Mouse (Mus musculus) neural tube, embryonic 13.5 days (tissue): ENCODE data around the gene Gbf1. TPM values are rescaled to one million over a fixed set of nuclear protein-coding genes. Genes with fewer than 3 reads are reported as not detected.
A peak's percentile ranks its signal among the peaks of the same experiment; 100 is the strongest.

Experiments used
- ATAC-seq: fragments of 200-750 bp; cut with Nextera tagmentation; 2 replicates; pipeline ENCODE4 v1.8.0; 2017; ENCODE audit warnings: low read depth, mild to moderate bottlenecking, moderate TSS enrichment, moderate library complexity
- H3K27ac ChIP-seq: fragments of 300-500 bp; sonication (generic); replicated peaks from 2 replicates; pipeline ENCODE4 v1.5.1; 2015; ENCODE audit warnings: moderate library complexity, mild to moderate bottlenecking, inconsistent platforms
- H3K27me3 ChIP-seq: fragments of 300-500 bp; sonication (generic); 2 replicates; pipeline ENCODE4 v1.6.1; 2015; ENCODE audit warnings: mild to moderate bottlenecking, inconsistent platforms
- H3K36me3 ChIP-seq: fragments of 300-500 bp; sonication (generic); 2 replicates; pipeline ENCODE4 v1.6.1; 2015; ENCODE audit warnings: mild to moderate bottlenecking, inconsistent platforms
- H3K4me1 ChIP-seq: fragments of 300-500 bp; sonication (generic); replicated peaks from 2 replicates; pipeline ENCODE4 v1.6.1; 2015; ENCODE audit warnings: inconsistent platforms
- H3K4me2 ChIP-seq: fragments of 300-500 bp; sonication (generic); 2 replicates; pipeline ENCODE4 v1.6.1; 2015; ENCODE audit warnings: inconsistent platforms, mild to moderate bottlenecking, moderate library complexity
- H3K4me3 ChIP-seq: fragments of 300-500 bp; sonication (generic); 2 replicates; pipeline ENCODE4 v1.5.1; 2015; ENCODE audit warnings: mild to moderate bottlenecking, inconsistent platforms
- H3K9ac ChIP-seq: fragments of 300-500 bp; sonication (generic); 2 replicates; pipeline ENCODE4 v1.6.1; 2015; ENCODE audit warnings: moderate library complexity, mild to moderate bottlenecking, inconsistent platforms
- H3K9me3 ChIP-seq: fragments of 300-500 bp; sonication (generic); 2 replicates; pipeline ENCODE4 v1.6.1; 2016; ENCODE audit warnings: inconsistent platforms
- WGBS: fragments of 180-500 bp; shearing (Covaris S2); methylation state at CpG from one replicate; pipeline ENCODE4 v1.1.7; 2015; 5-methylcytosine and 5-hydroxymethylcytosine counted together
- polyA plus RNA-seq: library from polyadenylated mRNA; unstranded; fragments of >200 nt; fragmentation: Nextera tagmentation; extraction: Ambion mirVana; gene quantifications from 2 replicates; pipeline ENCODE4 v1.2.1, GENCODE M21; 2015

Gene Gbf1
- polyA plus RNA-seq, 1 experiment from 2014 or later, result 65.2 TPM

DNA sequence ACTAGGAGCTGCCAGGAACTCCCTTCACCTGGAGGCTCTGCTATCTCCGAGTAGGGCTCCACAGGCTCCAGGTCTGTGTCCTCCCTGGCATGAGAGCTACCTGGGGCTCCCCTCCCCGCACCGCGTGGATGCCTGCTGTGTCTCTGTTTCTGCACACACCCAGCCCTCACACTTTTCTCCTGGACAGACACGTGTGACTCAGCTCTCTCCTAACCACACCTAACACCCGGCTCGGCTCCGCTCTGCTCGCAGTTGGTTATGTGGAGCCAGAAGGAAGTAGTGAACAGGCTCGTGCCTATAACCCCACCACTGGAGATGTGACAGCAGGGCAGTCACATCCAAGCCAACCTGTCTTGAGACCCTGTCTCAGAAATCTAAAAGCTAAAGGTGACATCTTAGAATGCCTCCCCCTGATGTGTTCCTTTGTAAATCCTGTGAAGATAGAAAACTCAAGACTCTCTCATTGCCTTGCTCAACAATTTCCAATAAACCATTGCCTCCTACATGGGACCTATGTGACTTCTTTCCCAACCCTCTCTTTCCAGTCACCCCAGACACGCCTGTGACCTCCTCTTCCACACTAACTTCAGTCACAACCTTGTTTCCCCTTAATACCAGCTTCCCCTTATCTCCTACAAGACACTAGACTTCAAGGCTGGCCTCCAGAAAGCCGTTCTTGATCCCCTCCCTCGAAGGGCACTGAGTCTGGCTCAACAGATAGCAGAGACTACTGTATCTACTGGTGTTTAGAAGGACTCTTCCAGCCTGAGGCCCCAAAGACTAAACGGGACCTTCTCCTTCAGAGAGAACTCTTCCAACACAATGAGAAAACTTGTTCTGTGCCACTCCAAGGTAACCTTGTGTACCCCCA is 162.8 kb downstream of the Gbf1 start:
- Histone ChIP-seq H3K4me3 (no peak overlapping the region), H3K9me3 (no peaks in the 10 kb centered on the region), H3K27ac (no peak overlapping the region), H3K4me1 (peaks cover 45% of the 10 kb centered on the region), H3K9ac (no peak overlapping the region), H3K27me3 (peaks cover 87% of the 10 kb centered on the region), H3K36me3 (peaks cover 31% of the 10 kb centered on the region), H3K4me2 (no peak overlapping the region; the same call in 1 of the 2 replicates)
- no peak for ATAC-seq
- WGBS, result 47% methylated on average over 14 of the region's 14 CpGs

DNA sequence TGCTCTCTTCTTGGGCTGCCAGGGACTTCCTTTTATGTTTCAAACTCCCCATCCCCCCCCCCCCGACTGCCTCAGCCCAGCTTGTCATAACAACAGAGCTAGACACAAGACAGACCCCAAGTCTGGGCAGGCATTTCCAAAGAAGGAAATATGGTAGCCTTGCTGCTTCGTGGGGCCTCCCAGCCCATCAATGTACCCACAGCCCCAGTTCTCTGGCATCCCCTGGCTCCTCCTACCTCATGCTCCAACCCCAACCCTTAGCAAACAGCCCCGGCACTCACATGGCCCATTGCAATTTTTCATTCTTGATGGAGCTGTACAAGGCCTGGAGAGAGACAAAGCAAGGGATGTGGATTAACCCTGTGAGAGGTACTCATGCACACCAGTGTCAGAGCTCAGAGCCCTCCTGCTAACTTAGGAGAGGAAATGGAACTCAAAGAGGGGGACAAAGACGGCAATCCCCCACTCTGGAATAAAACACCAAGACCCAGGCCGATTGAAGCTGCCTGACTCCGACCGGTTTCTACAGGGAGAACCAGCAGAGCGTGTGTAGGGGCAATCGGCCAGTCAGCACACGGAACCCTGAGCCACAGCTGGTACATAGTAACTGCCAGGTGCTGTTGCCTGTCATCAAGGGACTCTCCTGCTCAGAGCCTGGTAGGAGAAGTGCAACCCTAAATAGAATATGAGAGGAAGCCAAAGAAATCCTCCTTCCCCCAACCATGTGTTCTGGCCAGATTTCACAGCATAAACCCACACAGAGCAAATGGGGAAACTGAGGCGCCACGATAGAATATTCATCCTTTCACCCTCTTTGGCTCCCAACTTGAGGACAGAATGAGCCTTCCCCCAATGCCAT is 163.7 kb downstream of the Gbf1 start:
- Histone ChIP-seq H3K4me3 (peak overlapping the region; percentile 52), H3K9me3 (no peaks in the 10 kb centered on the region), H3K27me3 (peaks cover 89% of the 10 kb centered on the region), H3K4me1 (peaks cover 50% of the 10 kb centered on the region), H3K9ac (peak overlapping the region; percentile 81; the same call in 1 of the 2 replicates), H3K4me2 (peak overlapping the region; percentile 66), H3K27ac (no peak overlapping the region), H3K36me3 (peaks cover 28% of the 10 kb centered on the region)
- WGBS, result 53% methylated on average over 12 of the region's 12 CpGs
- no peak for ATAC-seq

- no peaks in the 10 kb centered on the region for H3K9me3 ChIP-seq
- peak overlapping the region; percentile 24; the same call in 1 of the 2 replicates for H3K27ac ChIP-seq
- 0 out of 2 replicates have a peak, but pooled peaks have one; percentile 4 for ATAC-seq
- H3K9ac ChIP-seq, result peak overlapping the region; percentile 81
- peak overlapping the region; percentile 52 for H3K4me3 ChIP-seq
- H3K36me3 ChIP-seq, result peaks cover 17% of the 10 kb centered on the region
- peak overlapping the region; percentile 66 for H3K4me2 ChIP-seq
- whole genome bisulfite sequencing, result 34% methylated on average over 15 of the region's 15 CpGs
- H3K4me1 ChIP-seq, result peaks cover 60% of the 10 kb centered on the region
- peaks cover 88% of the 10 kb centered on the region for H3K27me3 ChIP-seq
Measured at GRCm38 (mm10) chr19:46316846-46317545, 164.7 kb downstream of the Gbf1 start.

DNA sequence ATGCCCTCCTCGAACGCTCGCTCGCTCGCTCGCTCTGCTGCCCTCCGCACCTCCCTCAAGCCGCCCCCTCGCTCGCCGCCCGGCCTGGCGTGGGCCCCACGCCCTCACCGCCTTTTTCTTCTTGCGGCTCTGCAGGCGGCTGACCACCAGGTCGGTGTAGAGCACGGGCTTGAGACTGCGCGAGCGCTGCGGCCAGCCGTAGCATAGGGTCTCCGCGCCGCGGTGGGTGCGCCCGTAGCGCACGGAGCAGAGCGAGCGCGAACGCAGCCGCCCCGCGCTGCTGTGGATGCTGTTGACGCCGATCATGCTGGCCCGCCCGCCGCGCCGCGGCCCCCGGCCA is 165.2 kb downstream of the Gbf1 start:
- peaks cover 66% of the 10 kb centered on the region for H3K4me1 ChIP-seq
- under 1% methylated on average over 40 of the region's 48 CpGs for WGBS

GRCm38 (mm10) chr19:46318031-46318471 is 165.7 kb downstream of the Gbf1 start:
- peak overlapping the region; percentile 66 for H3K4me2 ChIP-seq
- H3K4me3 ChIP-seq, result peak overlapping the region; percentile 52
- peak overlapping the region; percentile 81 for H3K9ac ChIP-seq
- WGBS, result 3% methylated on average over 33 of the region's 42 CpGs
- H3K9me3 ChIP-seq, result no peaks in the 10 kb centered on the region
- peaks cover 7% of the 10 kb centered on the region for H3K36me3 ChIP-seq
- ATAC-seq, result peak; percentile 11; the same call in 1 of the 2 replicates
- H3K4me1 ChIP-seq, result peaks cover 71% of the 10 kb centered on the region
- 0 out of 2 replicates have a peak overlapping the region, but pooled peaks have one; percentile 24 for H3K27ac ChIP-seq
- peaks cover 82% of the 10 kb centered on the region for H3K27me3 ChIP-seq

More for the DNA sequence above, 165.2 kb downstream of the Gbf1 start:
- peak; percentile 5 for ATAC-seq
- Histone ChIP-seq H3K4me2 (peak overlapping the region; percentile 66), H3K36me3 (peaks cover 12% of the 10 kb centered on the region), H3K9ac (peak overlapping the region; percentile 81), H3K27me3 (peaks cover 83% of the 10 kb centered on the region), H3K9me3 (no peaks in the 10 kb centered on the region), H3K27ac (peak overlapping the region; percentile 24; the same call in 1 of the 2 replicates), H3K4me3 (peak overlapping the region; percentile 52)

GRCm38 (mm10) chr19:46318586-46319378 is 166.5 kb downstream of the Gbf1 start:
- H3K27ac ChIP-seq, result peak overlapping the region; percentile 70; the same call in 1 of the 2 replicates
- H3K4me3 ChIP-seq, result peak overlapping the region; percentile 52
- peaks cover 82% of the 10 kb centered on the region for H3K27me3 ChIP-seq
- no peaks in the 10 kb centered on the region for H3K36me3 ChIP-seq
- H3K4me1 ChIP-seq, result peaks cover 73% of the 10 kb centered on the region
- no peaks in the 10 kb centered on the region for H3K9me3 ChIP-seq
- H3K9ac ChIP-seq, result peak overlapping the region; percentile 19; the same call in 1 of the 2 replicates
- no peak for ATAC-seq
- peak overlapping the region; percentile 66 for H3K4me2 ChIP-seq
- 9% methylated on average over 16 of the region's 16 CpGs for WGBS

- 0 out of 2 replicates have a peak overlapping the region, but pooled peaks have one; percentile 33 for H3K27ac ChIP-seq
- peaks cover 87% of the 10 kb centered on the region for H3K4me1 ChIP-seq
Measured at GRCm38 (mm10) chr19:46320076-46320785, 167.9 kb downstream of the Gbf1 start.

DNA sequence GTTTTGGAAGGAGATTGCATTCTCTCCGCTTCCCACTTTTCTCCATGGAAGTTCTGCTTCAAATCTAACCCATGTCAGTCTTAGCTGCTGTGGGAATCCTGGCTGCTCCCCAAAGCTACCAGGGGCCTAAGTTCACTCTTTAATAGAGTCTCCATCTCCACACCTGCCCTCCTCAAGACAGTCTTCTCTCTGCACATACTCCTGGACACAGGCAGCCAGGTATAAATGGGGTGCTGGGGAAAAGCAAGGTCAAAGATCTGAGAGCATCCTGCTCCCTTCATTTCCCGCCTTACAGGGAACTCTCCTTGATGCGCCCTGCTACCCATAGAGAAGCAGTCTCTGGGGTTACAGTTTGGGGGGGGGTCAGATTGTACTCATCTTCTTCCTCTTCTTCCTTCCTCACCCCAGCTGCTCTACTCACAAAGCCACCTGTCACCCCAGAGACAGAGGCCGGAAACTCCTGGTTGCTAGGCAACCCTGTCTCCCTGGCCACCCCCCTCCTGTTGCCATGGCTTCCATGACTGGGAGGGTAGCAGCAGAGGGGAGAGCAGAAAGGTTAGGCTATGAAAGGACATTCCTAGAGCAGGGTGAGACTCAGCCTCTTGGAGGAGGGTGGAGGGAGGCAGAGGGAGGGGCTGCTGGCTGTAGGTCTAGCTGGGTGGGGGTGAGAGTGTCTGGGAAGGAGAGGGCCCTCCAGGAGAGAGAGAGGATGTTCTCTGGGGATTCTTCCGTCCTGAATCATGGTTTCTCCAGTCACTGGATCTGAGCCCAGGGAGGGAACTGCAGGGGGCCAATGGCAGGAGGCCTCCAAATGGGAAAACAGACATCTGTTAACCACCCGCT is 169.0 kb downstream of the Gbf1 start:
- H3K27ac ChIP-seq, result peak overlapping the region; percentile 75
- ATAC-seq, result peak; percentile 59
- no peak overlapping the region for H3K4me3 ChIP-seq
- H3K36me3 ChIP-seq, result no peaks in the 10 kb centered on the region
- no peaks in the 10 kb centered on the region for H3K9me3 ChIP-seq
- peak overlapping the region; percentile 41 for H3K9ac ChIP-seq
- H3K4me2 ChIP-seq, result peak overlapping the region; percentile 43
- H3K4me1 ChIP-seq, result peaks cover 87% of the 10 kb centered on the region
- peaks cover 79% of the 10 kb centered on the region for H3K27me3 ChIP-seq
- WGBS, result 18% methylated on average over 6 of the region's 6 CpGs

More at GRCm38 (mm10) chr19:46320076-46320785, 167.9 kb downstream of the Gbf1 start:
- H3K27me3 ChIP-seq, result peaks cover 82% of the 10 kb centered on the region
- no peaks in the 10 kb centered on the region for H3K9me3 ChIP-seq
- no peak overlapping the region for H3K9ac ChIP-seq
- H3K36me3 ChIP-seq, result no peaks in the 10 kb centered on the region
- 80% methylated on average over 8 of the region's 8 CpGs for WGBS
- no peak overlapping the region for H3K4me2 ChIP-seq
- ATAC-seq, result no peak
- H3K4me3 ChIP-seq, result no peak overlapping the region

GRCm38 (mm10) chr19:46322144-46322995 is 170.1 kb downstream of the Gbf1 start:
- ATAC-seq, result no peak
- Histone ChIP-seq H3K9ac (peak overlapping the region; percentile 41), H3K4me3 (no peak overlapping the region), H3K9me3 (no peaks in the 10 kb centered on the region), H3K27me3 (peaks cover 69% of the 10 kb centered on the region), H3K36me3 (no peaks in the 10 kb centered on the region), H3K4me2 (peak overlapping the region; percentile 43), H3K27ac (peak overlapping the region; percentile 75), H3K4me1 (peaks cover 87% of the 10 kb centered on the region)
- WGBS, result 65% methylated on average over 11 of the region's 11 CpGs
